Mouse (Mus musculus) CH12.LX (cell line): ENCODE results near the gene Gm49320. TPM values are rescaled to one million over a fixed set of nuclear protein-coding genes. Genes with fewer than 3 reads are reported as not detected.
A peak's percentile ranks its signal among the peaks of the same experiment; 100 is the strongest.

ENCODE experiments used
- DNase-seq: peaks from one replicate; pipeline ENCODE4 v3.0.0-alpha.2; 2013; ENCODE audit errors: extremely low read depth
- H3K27ac ChIP-seq: 2 replicates; pipeline ENCODE4 v1.5.1; 2012; ENCODE audit warnings: low read depth, mild to moderate bottlenecking, control low read depth, moderate library complexity; ENCODE audit not compliant: insufficient read depth
- H3K27me3 ChIP-seq: replicated peaks from 2 replicates; pipeline ENCODE3; 2012; ENCODE audit warnings: inconsistent platforms
- H3K36me3 ChIP-seq, 2 experiments: replicated peaks in 1 of 2; 2 replicates each; pipeline versions ENCODE3 to v1.6.1; 2012; ENCODE audit warnings: inconsistent platforms in 1 of 2, low read length in 1 of 2, mild to moderate bottlenecking in 1 of 2, mixed read lengths in 1 of 2, moderate library complexity in 1 of 2; ENCODE audit not compliant: control insufficient read depth in 1 of 2, insufficient read depth in 1 of 2
- H3K4me1 ChIP-seq, 2 experiments: 2 replicates each; pipeline ENCODE4 v1.6.1; 2012; ENCODE audit warnings: inconsistent platforms in 1 of 2, moderate library complexity in 1 of 2; ENCODE audit not compliant: insufficient read depth in 2 of 2, control insufficient read depth in 1 of 2
- H3K4me2 ChIP-seq: 2 replicates; pipeline ENCODE4 v1.6.1; 2012; ENCODE audit warnings: low read depth, mild to moderate bottlenecking, control low read depth; ENCODE audit not compliant: poor library complexity, insufficient read depth, severe bottlenecking
- H3K4me3 ChIP-seq, 3 experiments: fragments of 150-350 bp in 1 of 3; sonication (generic) in 1 of 3; replicated peaks in 1 of 3; 2 replicates each; pipeline versions ENCODE3 to v1.5.1; 2011 to 2012; ENCODE audit warnings: low read depth in 2 of 3, low read length in 2 of 3, mild to moderate bottlenecking in 2 of 3, moderate library complexity in 2 of 3, control low read depth in 1 of 3, improper control_type of control experiment in 1 of 3, inconsistent platforms in 1 of 3, mixed read lengths in 1 of 3; ENCODE audit not compliant: poor library complexity in 1 of 3
- H3K79me2 ChIP-seq: replicated peaks from 2 replicates; pipeline ENCODE4 v1.6.1; 2012; ENCODE audit warnings: mild to moderate bottlenecking, moderate library complexity; ENCODE audit not compliant: control insufficient read depth, poor library complexity, insufficient read depth, severe bottlenecking; ENCODE audit errors: extremely low read depth
- H3K9ac ChIP-seq: 2 replicates; pipeline ENCODE4 v1.6.1; 2012; ENCODE audit warnings: low read depth, mild to moderate bottlenecking, control low read depth, moderate library complexity; ENCODE audit not compliant: insufficient read depth
- H3K9me3 ChIP-seq: replicated peaks from 2 replicates; pipeline ENCODE3; 2012; ENCODE audit warnings: low read length, inconsistent platforms, mixed read lengths
- EP300 ChIP-seq: IDR thresholded peaks from 2 replicates; pipeline ENCODE4 v1.6.1; 2011; ENCODE audit warnings: low read length, improper control_type of control experiment
- GABPA ChIP-seq: IDR thresholded peaks from 2 replicates; pipeline ENCODE4 v1.6.1; 2012; ENCODE audit warnings: low read depth, low read length, improper control_type of control experiment, inconsistent platforms; ENCODE audit not compliant: insufficient replicate concordance
- IRF4 ChIP-seq: IDR thresholded peaks from 2 replicates; pipeline ENCODE4 v1.6.1; 2014; ENCODE audit warnings: low read depth, mild to moderate bottlenecking, inconsistent platforms, low read length, improper control_type of control experiment
- MAX ChIP-seq: IDR thresholded peaks from 2 replicates; pipeline ENCODE4 v1.6.1; 2011; ENCODE audit warnings: low read length, improper control_type of control experiment
- MAZ ChIP-seq: IDR thresholded peaks from 2 replicates; pipeline ENCODE4 v1.6.1; 2012; ENCODE audit warnings: low read depth, mild to moderate bottlenecking, inconsistent platforms, low read length, improper control_type of control experiment, moderate library complexity
- MYC ChIP-seq: IDR thresholded peaks from 2 replicates; pipeline ENCODE4 v1.6.1; 2011; ENCODE audit warnings: low read depth, mild to moderate bottlenecking, improper control_type of control experiment, low read length
- RCOR1 ChIP-seq: conservative IDR thresholded peaks from 2 replicates; pipeline ENCODE4 v1.6.1; 2012; ENCODE audit warnings: low read depth, mild to moderate bottlenecking, inconsistent platforms, low read length, improper control_type of control experiment
- SIN3A ChIP-seq: IDR thresholded peaks from 2 replicates; pipeline ENCODE4 v1.6.1; 2012; ENCODE audit warnings: low read length, improper control_type of control experiment, inconsistent platforms
- SMC3 ChIP-seq: IDR thresholded peaks from 2 replicates; pipeline ENCODE4 v1.6.1; 2011; ENCODE audit warnings: low read depth, low read length, improper control_type of control experiment
- ZKSCAN1 ChIP-seq: IDR thresholded peaks from 2 replicates; pipeline ENCODE4 v1.6.1; 2012; ENCODE audit warnings: low read depth, inconsistent platforms, low read length, improper control_type of control experiment, borderline replicate concordance
- ZMIZ1 ChIP-seq: IDR thresholded peaks from 2 replicates; pipeline ENCODE4 v1.6.1; 2012; ENCODE audit warnings: low read depth, mild to moderate bottlenecking, inconsistent platforms, low read length, improper control_type of control experiment
- dilution Hi-C: fragments of 300-500 bp; cut with MboI; formaldehyde crosslinking; loops from 2 replicates; pipeline ENCODE4 v1.14.3; 2020; ENCODE audit warnings: low sequenced_read_pairs; ENCODE audit not compliant: extremely low pct_unique_long_range_greater_than_20kb, extremely low pct_ligation_motif_present
- in situ Hi-C: fragments of 300-500 bp; cut with MboI; formaldehyde crosslinking; loops from 3 replicates; pipeline ENCODE4 v1.14.3; 2019; ENCODE audit warnings: low sequenced_read_pairs, low pct_ligation_motif_present, low pct_unique_long_range_greater_than_20kb, mixed read lengths
- polyA plus RNA-seq: library from polyadenylated mRNA; unstranded; fragments of >175 nt; gene quantifications from 2 replicates; pipeline ENCODE4 v1.2.1, GENCODE M21; 2012; ENCODE audit warnings: low read depth; ENCODE audit not compliant: insufficient read length
- total RNA-seq, 2 experiments: library from RNA; depleted of rRNA; stranded (reverse); fragments of 300-350 nt in 1 of 2; fragments of >200 nt in 1 of 2; gene quantifications; 2 replicates each; pipeline ENCODE4 v1.2.3; 2012 to 2014

Gene Gm49320
- total and polyA plus RNA-seq, 3 experiments, result 0.08 to 0.23 (median 0.08) TPM

GRCm38 (mm10) chr8:4212809-4213209 lies 25.9 kb upstream of the Gm49320 start:
- 0 out of 2 replicates have a peak overlapping the region, but pooled peaks have one; percentile 13 for H3K9ac ChIP-seq
- peak overlapping the region; percentile 92 for H3K4me2 ChIP-seq
- dilution Hi-C loops (no loop called here), in situ Hi-C loops (no loop called here)
- TF ChIP-seq ZKSCAN1, result no peak
- TF ChIP-seq ZMIZ1, result no peak
- TF ChIP-seq RCOR1, result no peak
- TF ChIP-seq MAX, result no peak
- no peak for TF ChIP-seq SMC3
- TF ChIP-seq MYC, result no peak
- TF ChIP-seq SIN3A, result no peak
- TF ChIP-seq IRF4, result no peak
- TF ChIP-seq EP300, result no peak
- TF ChIP-seq, all 38 proteins: peak for 0
- Histone ChIP-seq H3K4me1 (peaks cover 7 to 19% of the 10 kb centered on the region in 2 experiments), H3K36me3 (peaks cover 0 to 2% of the 10 kb centered on the region in 2 experiments), H3K27ac (no peak overlapping the region), H3K27me3 (no peaks in the 10 kb centered on the region), H3K9me3 (peaks cover 2% of the 10 kb centered on the region), H3K4me3 (peak overlapping the region; percentile 13 to 50 (median 43)), H3K79me2 (no peaks in the 10 kb centered on the region)
- DNase-seq, result no peak

GRCm38 (mm10) chr8:4213210-4214005 lies 25.3 kb upstream of the Gm49320 start:
- dilution Hi-C loops, result no loop called here
- Histone ChIP-seq H3K9ac (peak overlapping the region; percentile 28; the same call in 1 of the 2 replicates), H3K36me3 (peaks cover 0 to 2% of the 10 kb centered on the region in 2 experiments), H3K4me2 (peak overlapping the region; percentile 92), H3K4me3 (peak overlapping the region; percentile 43 to 52 (median 50)), H3K27ac (no peak overlapping the region), H3K4me1 (peaks cover 7 to 19% of the 10 kb centered on the region in 2 experiments), H3K27me3 (no peaks in the 10 kb centered on the region), H3K9me3 (peaks cover 2% of the 10 kb centered on the region), H3K79me2 (no peaks in the 10 kb centered on the region)
- peak; percentile 21 for DNase-seq
- 0 out of 2 replicates have a peak, but pooled peaks have one; percentile 15 for TF ChIP-seq MAZ
- 0 out of 2 replicates have a peak, but pooled peaks have one; percentile 40 for TF ChIP-seq MYC
- TF ChIP-seq GABPA, result no peak
- in situ Hi-C loops, result no loop called here
